Mouse (Mus musculus): ENCODE data around the gene Eif2ak2.

Eif2ak2 gene

DNA sequence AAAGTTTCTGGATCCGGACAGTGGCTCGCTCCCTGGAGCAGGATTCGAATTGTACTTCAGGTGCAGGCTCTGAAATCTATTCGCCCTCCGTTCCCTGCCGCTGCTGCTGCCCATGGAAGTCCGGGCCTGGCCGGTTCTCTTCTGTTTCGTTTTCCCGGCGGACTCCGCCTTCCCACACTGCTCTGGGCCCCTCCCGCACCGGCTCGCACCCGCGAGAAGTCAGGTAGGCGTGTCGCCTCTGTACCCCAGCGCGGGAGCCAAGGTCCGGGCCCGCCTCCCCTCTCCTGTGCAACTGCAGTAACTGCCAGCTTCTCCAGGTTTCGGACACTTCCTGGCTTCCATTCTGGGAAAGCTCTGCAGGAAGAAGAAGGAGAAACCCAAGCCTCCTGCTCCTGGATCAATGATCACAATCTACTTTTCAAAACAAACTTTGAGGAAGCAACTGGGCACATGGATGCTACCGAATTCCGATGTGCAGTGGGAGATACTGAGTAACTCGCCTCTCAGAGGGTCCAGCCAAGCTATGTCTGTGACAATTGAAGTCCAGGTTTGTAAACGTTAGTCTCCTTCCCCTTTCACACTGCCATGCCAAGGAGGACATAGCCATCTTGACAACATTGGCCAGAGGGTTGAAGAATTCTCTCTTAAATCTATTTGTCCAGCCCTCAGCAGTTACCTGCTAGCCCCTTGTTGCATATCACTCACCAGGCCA lies at the start of gene Eif2ak2:
Eif2ak2 (minus strand) TSS at position 173 of the 712 bp plus-strand sequence.
- peak; percentile 68 to 77 for DNase-seq (ENCODE audit: low spot score in 2 of 2)

DNA sequence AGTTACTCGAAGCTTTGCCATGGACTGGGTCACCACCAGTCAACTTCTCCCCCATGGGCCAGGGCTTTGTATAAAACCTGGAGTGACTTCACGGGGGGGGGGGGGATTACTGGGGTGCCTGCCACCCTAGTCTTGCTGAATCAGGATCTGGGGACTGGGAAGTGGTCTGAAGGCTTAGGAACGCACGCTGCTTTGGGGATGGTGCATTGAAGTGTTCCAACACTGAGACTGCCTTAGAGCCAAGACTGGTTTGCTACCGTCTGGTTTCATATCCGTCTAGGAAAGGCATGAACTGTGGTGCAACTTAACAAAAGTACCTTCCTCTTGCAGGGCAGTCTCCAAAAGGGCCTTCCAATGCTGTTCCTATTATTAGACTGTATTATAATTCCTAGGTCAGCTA lies 35.3 kb upstream of the Eif2ak2 start:
- DNase-seq (ENCODE audit: low spot score in 2 of 2) = peak in 1 of 2 experiments; percentile 45

DNA sequence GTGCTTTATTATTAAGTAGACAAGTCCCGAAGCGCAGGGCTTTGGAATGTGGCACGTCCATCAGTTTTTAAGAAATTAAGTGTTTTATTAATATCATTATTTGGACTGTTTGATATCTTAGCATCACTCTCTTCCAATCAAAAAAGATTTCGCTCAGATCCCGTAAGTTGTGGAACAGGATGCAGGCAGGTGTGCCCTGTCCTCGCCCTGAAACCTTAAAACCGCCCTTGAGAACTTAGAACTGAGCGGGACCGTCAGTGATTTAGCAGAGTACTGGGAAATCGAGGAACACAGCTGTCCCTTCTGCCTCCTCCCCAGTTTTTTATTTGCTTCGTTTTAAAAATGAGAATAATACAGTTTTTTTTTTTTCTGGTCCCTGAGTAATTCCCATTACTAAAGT lies 34.5 kb upstream of the Eif2ak2 start:
- DNase-seq (ENCODE audit: low spot score in 2 of 2) = no peak

DNA sequence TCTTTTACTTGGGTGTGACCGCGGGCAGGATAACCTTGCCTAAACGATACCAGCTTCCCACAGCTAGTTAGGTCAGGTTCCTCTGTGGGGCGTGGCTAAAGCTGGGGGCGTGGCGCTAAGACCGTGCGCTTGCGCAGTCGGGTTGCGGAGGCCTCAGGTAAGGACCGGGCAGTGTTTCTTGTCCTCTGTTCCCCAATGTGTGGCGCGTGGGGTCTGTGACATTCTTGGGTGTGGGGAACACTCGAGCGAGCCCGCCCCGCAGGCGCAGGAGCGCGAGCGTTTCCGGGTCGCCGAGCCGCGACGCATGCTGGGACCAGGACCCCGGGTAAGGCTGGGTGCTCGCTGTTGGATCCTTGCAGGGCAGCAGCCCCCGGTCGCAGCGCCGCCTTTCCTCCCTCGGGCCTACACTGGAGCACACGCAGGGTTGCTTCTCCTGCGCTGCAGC lies 34.0 kb upstream of the Eif2ak2 start, which contains the start of gene Cebpzos:
Cebpzos (plus strand) TSS at position 132 of the 445 bp plus-strand sequence.
- DNase-seq (ENCODE audit: low spot score in 2 of 2) = peak; percentile 93 to 94

DNA sequence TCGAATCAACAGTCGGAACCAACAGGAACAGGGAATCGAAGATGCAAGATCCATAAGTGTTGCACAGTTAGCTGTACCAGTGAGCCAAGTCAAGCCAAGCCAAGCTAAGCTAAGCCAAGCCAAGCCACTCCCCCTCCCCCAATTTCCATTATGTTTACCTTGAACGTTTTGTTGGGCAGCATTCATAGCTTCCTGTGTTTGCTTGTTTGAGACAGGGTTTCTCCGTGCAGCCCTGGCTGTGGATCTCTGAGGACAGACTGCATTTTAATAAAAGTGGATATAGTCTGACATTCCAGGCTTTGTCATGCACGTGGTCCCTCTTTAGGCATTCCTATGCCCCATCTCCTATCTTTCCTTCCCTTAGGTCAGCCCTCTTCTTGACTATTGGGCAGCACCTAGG lies 33.4 kb upstream of the Eif2ak2 start:
- no peak for DNase-seq (ENCODE audit: low spot score in 2 of 2)

DNA sequence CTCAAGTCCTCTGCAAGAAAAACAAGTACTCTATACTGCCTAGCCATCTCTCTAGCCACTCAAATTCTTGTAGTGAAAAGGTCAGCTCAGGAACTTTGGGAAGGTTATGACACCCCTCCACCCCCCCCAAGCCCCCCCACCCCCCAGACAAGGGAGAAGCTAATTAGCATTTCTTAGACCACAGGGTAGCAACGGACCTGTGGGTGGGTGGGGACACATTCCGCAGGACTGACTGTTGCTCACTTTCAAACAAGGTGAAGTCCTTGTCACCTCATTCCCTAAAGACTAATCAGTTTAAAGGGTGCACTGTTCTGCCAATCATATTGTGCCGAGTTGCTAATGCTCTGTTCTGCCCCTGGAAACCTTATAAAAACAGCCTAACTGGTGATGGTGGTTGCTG lies 31.5 kb upstream of the Eif2ak2 start:
- no peak for DNase-seq (ENCODE audit: low spot score in 2 of 2)

DNA sequence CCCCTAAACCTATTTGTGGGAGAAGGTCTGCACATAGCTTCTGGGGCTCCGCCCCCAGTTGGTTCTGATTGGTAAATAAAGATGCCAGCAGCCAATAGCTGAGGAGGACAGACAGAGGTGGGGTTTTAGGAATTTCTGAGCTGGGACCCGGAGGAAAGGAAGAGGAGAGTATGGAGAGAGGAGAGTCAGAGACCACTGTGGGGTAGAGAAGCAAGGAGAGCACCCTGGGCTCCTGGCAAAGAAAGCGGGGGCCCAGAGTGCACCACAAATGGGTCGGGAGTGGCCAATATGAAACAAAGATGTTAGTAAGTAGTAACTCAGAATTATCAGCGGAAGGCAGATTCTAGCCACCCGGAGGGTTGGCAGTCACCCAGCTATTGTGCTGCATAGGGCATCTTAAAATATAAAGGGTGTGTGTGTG lies 30.5 kb upstream of the Eif2ak2 start:
- DNase-seq (ENCODE audit: low spot score in 2 of 2) = peak; percentile 57 to 77

DNA sequence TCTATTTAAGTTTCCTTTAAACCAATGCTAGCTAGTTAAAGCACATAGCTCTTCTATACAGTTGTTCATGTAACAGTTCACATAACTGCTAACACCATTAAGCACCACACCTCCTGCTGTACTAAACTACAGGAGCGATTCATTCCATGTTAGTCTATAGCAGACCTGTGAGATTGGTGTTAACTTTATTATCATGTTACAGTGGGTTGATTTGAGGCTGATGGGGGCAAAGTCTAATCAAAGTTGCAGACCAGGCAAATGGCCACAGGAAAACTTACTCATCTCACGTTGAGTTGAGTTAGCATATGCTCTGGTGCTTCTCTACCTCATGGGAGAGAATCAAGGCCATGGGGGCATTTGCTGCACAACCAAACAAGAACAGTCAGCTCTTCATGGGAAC lies 27.0 kb upstream of the Eif2ak2 start:
- no peak for DNase-seq (ENCODE audit: low spot score in 2 of 2)

DNA sequence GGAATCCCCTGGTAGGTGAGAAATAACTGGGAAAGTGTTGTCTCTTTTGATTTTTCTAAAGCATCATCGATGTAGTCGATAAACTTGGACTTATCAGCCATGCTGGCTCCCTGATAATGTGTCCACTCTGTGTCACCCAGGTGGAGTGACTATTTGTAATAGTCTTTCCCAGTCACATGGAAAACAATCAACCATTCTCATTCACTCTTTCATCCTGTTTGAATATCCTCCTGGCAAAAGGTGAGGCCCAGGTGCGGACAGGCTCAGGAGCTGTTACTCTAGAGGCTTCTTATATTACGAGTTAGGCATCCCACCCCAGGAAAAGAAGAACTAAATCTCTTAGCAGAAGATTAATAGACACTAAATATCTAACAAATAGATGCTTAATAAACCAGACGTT lies 24.5 kb upstream of the Eif2ak2 start, which contains the start of gene Sult6b1:
Sult6b1 (minus strand) TSS at position 101 of the 400 bp plus-strand sequence.
- no peak for DNase-seq (ENCODE audit: low spot score in 2 of 2)

DNA sequence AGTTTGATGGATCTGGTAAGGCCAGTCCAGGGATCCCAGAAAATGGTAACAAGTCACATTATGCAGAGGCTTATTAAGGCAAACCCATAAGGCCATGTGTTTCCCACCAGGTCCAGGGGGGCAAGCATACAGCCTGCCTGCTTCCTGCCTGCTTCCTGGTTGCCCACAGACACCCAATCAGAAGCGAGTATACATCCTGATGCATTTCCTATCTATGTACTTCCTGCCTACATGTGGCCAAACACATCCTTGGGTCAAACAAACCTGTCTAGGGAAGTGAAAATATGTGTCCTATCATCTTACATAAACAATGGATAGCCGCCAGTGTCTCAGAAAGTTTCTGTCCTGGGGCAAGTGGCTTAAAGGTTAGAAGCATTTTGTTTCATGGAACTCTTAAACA lies 20.8 kb upstream of the Eif2ak2 start:
- DNase-seq (ENCODE audit: low spot score in 2 of 2) = no peak

DNA sequence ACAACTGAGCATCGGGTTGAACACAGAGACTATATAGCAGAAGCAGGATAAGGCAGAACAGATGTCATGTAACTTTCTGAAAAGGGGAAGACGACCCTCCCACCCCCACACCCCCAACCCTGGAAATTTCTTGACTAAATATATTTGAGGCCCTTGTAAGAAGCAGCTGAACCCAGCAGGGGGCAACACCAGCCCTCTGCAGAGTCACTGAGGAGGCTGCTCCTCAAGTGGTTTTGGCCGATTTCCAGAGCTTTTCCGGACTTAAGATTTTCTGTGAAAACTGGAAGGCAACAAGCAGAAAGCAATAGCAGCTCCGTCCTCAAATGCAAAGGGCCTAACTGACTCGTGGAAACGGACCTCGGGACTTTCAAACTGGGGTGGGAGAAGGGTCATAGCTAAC lies 13.0 kb upstream of the Eif2ak2 start:
- DNase-seq (ENCODE audit: low spot score in 2 of 2) = peak; percentile 57 to 72

DNA sequence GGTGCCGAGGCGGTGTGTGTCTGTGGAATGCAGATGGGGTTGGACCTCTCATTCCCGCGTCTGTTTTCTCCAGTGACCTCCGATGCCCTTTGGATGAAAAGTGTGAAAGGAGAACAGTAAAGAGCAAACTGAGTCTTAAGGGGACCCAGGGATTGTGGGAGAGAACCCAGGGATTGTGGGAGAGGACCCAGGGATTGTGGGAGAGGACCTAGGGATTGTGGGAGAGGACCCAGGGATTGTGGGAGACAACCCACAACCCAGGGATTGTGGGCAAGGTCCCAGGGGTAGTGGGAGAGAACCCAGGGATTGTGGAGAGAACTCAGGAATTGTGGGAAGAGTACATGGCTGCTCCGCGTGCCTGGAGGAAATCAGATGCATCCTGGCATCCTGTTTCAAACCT lies 12.6 kb upstream of the Eif2ak2 start:
- no peak for DNase-seq (ENCODE audit: low spot score in 2 of 2)

DNA sequence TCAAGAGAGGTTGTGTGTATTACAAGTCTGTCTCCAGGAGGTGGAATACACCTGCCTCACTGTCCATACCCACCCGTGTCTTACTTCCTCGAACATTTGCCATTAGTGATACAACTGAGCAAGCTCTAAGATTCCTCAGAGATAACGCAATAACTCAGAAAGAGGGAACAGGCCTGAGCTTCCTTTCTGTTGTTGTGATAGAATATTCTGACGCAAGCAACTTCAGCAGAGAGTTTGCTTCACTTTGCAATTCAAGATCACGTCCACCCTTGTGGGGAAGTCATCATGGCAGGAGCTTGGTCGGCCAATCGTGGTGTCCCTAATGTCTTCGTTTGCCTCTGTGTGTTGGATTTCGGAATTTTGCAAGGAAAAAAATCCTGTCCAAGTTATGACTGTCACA lies 8.6 kb upstream of the Eif2ak2 start:
- no peak for DNase-seq (ENCODE audit: low spot score in 2 of 2)

DNA sequence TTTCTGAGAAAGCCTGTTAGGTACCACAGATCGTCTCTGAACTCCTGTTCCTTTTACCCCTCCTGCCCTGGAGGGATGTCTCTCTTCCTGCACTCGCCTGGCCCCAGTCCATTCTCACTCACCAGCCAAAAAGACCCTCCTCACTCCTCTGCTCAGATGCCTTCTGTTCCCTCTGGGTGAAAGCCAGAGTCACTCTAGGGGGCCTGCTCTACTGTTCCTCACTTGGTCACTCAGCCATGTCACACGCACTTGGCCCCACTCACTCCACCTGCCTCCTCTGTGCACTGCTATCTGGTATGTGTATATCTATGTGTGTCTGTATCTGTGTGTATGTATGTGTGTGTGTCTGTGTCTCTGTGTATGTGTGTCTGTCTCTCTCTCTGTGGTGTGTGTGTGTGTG lies 6.8 kb upstream of the Eif2ak2 start:
- no peak for DNase-seq (ENCODE audit: low spot score in 2 of 2)

DNA sequence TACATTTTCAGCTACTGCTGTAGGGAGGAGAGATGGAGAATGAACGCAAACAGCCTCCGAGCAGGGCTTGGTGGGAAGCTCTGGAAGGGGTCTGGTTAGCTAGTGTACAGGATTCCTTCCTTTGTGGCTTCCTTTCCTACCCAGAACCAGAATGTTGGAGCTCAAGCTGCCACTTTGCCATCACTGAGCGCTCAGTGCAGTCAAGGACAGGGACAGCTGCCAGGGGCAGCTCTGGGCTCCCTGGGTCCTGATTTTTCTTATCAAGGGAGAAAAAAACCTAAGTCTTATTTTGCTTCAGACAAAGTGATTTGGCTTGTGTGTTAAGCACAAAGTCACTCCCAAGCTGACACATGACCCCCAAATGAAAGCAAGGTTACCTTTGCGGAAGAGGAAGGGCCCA lies 6.2 kb upstream of the Eif2ak2 start:
- DNase-seq (ENCODE audit: low spot score in 2 of 2) = no peak

DNA sequence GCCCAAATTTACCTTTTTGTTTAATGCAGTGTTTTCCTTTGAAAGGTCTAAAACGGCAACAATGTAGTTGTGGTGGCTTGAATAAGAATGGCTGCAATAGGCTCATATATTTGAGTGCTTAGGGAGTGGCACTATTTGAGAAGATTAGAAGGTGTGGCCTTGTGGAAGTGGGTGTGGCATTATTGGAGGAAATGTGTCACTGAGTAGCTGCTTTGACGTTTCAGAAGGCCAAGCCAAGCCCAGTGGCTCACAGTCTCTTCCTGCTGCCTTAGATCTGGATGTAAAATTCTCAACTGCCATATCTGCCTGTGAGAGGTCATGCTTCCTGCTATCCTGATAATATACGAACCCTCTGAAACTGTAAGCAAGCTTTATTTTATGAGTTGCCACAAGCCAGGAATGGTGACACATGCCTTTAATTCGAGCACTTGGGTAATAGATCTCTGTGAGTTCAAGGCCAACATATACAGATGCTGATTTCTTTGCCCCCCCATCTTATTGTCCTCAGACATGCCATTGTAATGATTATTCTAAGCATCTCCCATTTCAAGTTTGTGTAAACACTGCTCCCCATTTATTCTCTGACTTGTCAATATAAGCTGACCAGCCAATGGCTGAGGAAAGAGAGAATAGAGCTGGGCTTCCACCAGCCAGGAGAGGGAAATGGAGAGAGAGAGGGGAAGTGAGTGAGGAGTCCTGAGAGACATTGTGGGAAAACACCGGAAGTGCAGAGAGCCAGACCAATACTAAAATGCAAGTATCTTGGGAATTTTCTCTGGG lies 3.1 kb upstream of the Eif2ak2 start:
- DNase-seq (ENCODE audit: low spot score in 2 of 2) = no peak

DNA sequence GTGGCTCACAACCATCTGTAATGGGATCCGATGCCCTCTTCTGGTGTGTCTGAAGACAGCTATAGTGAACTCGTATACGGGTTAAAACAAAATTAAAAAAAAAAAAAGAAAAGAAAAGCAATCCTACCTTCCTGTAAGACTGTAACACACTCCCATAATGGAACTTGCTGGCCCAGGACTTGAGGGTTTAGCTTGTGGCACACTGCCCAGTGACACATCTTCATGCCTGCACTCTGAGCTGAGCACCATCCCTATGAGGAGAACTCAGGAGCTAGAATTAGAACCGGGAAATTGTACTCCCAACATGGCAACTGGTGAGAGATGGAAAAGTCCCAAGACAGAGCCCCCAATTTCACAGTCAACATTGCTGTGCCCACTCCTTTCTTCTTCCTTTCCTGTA lies 918 bp upstream of the Eif2ak2 start:
- no peak for DNase-seq (ENCODE audit: low spot score in 2 of 2)

DNA sequence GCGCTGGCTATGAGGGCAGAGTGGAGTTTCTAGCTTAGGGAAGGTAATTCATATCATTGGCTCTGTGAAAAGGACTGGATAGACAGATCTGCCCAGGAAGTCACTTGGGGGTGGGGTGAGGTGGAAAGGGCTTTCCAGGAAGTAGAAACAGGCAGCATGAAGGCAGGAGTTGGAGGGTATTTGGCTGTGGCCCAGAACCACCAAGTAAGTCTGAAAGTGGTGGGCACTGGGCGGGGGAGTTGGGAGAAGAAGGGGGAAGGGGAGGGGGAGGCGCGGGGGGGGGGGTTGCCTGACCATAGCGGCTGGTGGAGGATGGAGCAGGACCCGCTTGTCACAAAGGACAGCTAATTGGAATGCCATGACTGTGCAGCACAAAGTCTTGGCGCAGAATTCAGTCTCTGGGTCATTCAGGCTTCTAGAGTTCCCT lies 482 bp downstream of the Eif2ak2 start:
- peak in 1 of 2 experiments; percentile 35 for DNase-seq (ENCODE audit: low spot score in 2 of 2)

DNA sequence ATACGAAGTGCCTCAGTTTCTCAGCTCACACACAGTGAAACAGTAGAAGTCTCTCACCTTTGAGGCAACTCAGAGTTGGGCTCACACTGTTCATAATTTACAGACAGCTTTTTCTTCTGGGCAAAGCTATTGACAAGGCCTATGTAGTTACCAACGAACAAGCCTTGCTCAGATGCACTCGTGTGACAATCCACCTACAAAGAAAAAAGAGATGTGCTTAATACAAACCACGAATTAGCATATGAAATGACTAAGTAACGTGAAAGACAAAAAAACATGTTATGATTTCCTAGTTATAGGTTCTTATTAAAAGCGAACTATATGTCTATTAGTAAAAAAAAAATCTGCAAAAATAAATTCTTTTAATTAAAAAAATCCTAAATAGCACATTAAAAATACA lies 8.5 kb downstream of the Eif2ak2 start:
- no peak for DNase-seq (ENCODE audit: low spot score in 2 of 2)

DNA sequence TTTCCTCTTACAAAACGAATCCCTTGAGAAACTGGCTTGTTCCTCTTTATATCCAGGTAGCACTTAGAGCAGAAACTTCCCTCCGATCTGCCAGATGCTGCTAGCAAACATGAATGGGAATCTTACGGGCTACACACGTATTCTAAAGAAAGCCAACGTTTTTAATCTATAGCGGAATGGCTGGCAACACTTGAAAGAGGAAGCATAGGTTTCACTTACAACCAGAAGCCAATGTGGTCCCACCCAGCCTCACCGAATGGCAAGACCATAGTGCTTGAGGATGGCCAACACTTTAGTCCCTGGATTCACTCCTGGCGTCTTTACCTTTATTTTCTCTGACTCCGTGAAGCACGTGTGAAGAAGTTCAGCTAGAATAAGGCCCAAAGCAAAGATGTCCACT lies 26.1 kb downstream of the Eif2ak2 start:
- DNase-seq (ENCODE audit: low spot score in 2 of 2) = no peak

DNA sequence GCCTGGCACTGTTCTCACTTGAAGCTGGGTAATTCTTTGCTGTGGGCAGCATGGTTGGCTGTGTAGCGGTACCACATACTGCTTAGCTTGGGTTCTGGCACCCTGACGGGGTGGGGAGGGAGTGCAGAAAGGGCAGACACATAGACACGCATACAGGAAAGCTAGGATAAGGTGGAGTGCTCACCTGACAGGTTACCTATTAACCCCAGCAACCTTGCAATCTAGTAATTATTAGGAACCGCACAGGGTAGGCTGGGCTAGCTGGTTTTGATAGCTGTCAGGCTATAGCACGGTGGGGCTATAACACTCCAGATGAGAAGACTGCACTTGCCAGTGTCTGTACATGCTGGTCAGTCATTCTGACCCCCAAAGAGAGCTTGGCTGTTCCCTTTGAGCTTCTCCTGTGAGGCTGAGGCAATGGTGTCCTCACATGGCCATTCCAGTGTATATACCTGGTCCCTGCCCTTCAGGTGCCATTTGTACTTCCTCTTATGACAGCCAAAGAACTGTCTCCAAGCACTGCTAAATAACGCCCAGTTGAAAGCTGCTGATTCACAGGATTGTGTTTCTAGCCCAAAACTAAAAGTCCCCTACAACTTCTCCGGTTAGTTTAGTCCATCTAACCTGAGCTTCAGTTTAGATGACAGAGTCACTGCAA lies 40.0 kb downstream of the Eif2ak2 start:
- no peak for DNase-seq (ENCODE audit: low spot score in 2 of 2)

DNA sequence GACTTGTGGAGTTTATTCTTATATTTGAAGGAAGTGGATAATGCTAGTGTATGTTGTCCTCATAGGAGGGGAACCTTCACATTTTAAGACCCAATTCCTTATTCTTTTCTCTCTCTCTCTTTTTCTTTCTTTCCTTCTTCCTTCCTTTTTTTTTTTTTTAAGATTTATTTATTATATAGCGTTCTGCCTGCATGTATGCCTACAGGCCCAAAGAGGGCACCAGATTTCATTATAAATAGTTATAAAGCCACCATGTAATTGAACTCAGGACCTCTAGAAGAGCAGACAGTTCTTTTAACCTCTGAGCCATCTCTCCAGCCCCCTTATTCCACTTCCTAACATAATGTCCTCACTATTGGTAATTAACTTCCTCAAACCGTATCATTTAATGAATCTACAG lies 46.3 kb downstream of the Eif2ak2 start:
- no peak for DNase-seq (ENCODE audit: low spot score in 2 of 2)
